Mouse (Mus musculus): Measurements from ENCODE around the gene Cmip. TPM values are rescaled to one million over a fixed set of nuclear protein-coding genes. Genes with fewer than 3 reads are reported as not detected.

The Cmip gene
- total RNA-seq, 2 experiments from 2014 or later: 288 to 289 TPM

- DNase-seq (ENCODE audit: extremely low spot score in 1 of 2, low spot score in 1 of 2): no peak
Observed at GRCm38 (mm10) chr8:117446344-117446997, 189.6 kb downstream of the Cmip start.

- peak in 1 of 2 experiments; percentile 32 for DNase-seq (ENCODE audit: extremely low spot score in 1 of 2, low spot score in 1 of 2)
Observed at GRCm38 (mm10) chr8:117451072-117451471, 194.2 kb downstream of the Cmip start.

GRCm38 (mm10) chr8:117453974-117454373 is 197.1 kb downstream of the Cmip start:
- no peak for DNase-seq (ENCODE audit: extremely low spot score in 1 of 2, low spot score in 1 of 2)

- no peak for DNase-seq (ENCODE audit: extremely low spot score in 1 of 2, low spot score in 1 of 2)
Observed at GRCm38 (mm10) chr8:117454516-117455116, 197.8 kb downstream of the Cmip start.

- no peak for DNase-seq (ENCODE audit: extremely low spot score in 1 of 2, low spot score in 1 of 2)
Observed at GRCm38 (mm10) chr8:117455701-117456100, 198.8 kb downstream of the Cmip start.

- no peak for DNase-seq (ENCODE audit: extremely low spot score in 1 of 2, low spot score in 1 of 2)
Observed at GRCm38 (mm10) chr8:117458440-117458839, 201.6 kb downstream of the Cmip start.

- no peak for DNase-seq (ENCODE audit: extremely low spot score in 1 of 2, low spot score in 1 of 2)
Observed at GRCm38 (mm10) chr8:117462701-117463284, 205.9 kb downstream of the Cmip start.

DNA sequence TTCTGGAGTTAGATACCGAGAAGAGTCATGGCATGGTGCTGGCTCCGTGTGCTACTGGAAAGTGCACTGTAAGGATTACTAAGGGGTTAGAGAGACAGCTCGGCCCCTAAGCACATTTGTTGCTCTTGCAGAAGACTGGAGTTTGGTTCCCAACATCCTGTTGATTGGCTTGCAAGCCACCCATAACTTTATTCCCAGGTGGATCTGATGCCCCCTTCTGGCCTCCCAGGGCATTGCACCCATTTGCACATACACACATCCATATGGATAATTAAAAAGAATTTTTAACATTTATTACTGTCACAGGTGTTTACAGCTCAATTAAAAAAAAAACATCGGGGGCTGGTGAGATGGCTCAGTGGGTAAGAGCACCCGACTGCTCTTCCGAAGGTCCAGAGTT is 207.7 kb downstream of the Cmip start:
- DNase-seq (ENCODE audit: extremely low spot score in 1 of 2, low spot score in 1 of 2): peak in 1 of 2 experiments; percentile 42

- peak in 1 of 2 experiments; percentile 59 for DNase-seq (ENCODE audit: extremely low spot score in 1 of 2, low spot score in 1 of 2)
Observed at GRCm38 (mm10) chr8:117465250-117465649, 208.4 kb downstream of the Cmip start.

DNA sequence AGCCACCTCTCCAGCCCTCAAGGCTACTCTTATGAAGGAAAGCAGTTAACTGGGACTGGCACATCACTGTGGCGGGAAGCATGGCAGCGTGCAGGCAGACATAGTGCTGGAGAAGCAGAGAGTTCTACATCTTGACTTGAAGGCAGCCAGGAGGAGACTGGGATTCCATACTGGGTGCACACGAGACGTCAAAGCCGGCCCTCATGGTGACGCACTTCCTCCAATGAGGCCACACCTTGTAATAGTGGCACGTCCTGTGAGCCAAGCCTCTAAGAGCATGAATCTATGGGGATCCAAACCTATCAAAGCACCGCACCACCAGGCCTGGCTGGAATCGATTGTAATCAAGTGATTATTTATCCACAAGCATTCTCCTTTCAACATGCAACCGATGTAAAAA is 210.6 kb downstream of the Cmip start:
- no peak for DNase-seq (ENCODE audit: extremely low spot score in 1 of 2, low spot score in 1 of 2)

DNA sequence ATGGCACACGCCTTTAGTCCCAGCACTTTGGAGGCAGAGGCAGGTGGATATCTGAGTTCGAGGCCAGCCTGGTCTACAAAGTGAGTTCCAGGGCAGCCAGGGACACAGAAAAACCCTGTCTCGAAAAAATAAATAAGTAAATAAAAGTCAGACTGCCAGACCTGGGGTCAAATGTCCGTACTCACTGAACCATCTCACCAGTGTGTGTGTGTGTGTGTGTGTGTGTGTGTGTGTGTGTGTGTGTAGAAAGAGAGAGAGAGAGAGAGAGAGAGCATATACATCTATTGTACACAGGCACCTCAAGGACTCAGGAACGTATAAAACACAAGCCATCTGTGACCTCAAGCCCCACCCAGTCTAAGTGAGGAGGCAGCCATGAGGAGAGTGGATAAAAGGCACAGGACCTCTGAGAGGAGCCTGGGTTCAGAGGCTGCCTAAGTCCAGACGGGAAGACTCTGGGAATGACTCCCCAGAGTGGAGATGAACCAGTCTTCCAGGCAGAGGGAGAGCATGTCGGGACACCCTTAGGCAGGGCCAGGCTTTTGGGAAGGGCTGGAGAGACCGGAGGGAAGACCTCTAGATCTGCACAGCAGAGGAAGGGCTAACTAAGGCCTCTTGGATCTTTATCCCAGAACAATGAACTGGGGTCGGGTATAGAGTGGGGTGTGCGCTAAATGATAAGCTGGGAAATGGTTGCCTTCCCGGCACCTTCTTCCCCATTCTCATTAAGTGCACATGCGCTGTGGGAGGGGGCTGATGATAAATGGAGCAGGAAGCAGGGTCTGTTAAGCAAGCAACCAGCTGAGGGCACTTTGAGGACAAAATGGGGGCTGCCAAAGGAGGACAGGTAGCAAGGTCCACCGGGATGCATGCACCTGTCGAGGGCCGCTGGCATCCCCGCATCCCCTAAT is 212.8 kb downstream of the Cmip start:
- no peak for DNase-seq (ENCODE audit: extremely low spot score in 1 of 2, low spot score in 1 of 2)

DNA sequence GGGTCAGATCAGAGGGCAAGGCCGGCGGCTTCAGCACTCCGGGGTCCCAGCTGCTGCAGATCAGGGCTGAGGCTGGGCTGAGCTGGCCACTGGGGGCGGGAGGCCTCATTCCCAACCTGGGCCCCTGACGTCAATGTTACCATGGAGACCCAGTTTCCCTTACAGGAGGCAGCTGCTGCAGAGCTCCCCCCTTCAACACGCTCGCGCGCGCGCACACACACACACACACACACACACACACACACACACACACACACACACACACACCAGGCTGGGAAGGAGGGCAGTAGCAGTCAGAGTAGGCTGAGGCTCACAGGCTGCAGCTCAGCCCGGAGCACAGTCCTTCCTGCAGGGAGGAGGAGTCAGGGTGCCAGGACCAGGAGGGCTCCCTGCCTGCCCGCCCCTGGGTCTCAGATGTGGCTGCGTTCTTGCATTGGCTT is 213.5 kb downstream of the Cmip start:
- DNase-seq (ENCODE audit: extremely low spot score in 1 of 2, low spot score in 1 of 2): peak; percentile 67 to 69

GRCm38 (mm10) chr8:117471174-117471573 is 214.3 kb downstream of the Cmip start:
- DNase-seq (ENCODE audit: extremely low spot score in 1 of 2, low spot score in 1 of 2): peak; percentile 66 to 89

DNA sequence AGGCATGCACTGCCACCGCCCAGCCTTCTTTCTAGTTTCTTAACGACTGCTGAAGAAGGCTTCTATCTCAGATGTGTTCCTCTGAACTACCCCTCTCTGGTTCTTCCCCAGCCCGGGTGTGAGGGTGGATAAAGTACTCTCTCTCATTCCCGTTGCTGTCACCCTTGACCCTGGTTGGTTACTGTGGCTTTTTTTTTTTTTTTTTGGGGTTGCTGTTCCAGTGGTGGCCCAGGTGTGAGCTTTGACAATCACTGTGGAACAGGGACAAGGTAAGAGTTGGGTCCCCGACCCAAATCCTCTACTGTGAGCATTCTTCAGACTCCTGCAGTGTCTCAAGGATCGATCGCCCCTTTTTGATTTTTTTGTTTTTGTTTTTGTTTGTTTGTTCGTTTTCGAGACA is 214.8 kb downstream of the Cmip start:
- DNase-seq (ENCODE audit: extremely low spot score in 1 of 2, low spot score in 1 of 2): no peak

DNA sequence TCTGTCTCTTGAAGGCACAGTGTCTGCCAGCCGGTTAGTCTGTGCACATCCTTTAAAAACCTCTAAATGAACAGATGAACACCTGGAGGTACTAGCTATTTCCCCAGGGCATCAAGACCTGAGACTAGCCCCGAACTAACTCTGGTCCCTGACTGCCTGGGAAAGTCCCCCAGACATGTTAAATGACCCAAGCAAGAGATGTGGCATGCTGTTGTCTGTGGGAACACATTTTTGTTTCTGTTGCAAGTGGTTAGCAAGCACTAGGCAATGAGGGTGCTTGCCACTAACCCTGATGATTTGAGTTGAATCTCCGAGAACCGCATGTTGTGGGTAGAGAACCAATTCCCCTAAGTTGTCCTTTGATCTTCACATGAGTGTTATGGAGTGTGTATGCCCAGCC is 215.5 kb downstream of the Cmip start:
- DNase-seq (ENCODE audit: extremely low spot score in 1 of 2, low spot score in 1 of 2): no peak

DNA sequence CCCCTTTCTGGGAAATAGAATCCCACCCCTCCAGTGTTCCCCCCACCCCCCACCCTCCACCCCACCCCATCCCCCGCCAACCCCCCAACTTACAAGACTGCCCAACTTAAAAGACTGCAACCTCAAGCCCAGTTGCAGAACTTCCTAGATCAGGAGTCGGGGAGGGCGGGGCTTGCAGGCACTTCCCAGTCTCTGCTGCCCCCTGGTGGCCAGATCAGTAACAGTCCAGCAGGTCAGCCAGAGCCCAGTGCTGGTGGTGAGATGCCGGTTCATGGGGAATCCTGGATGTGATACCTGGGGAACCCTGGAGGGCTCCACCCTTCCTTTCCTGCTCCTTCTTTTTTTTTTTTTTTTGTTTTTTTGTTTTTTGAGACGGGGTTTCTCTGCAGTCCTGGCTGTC is 218.1 kb downstream of the Cmip start:
- peak; percentile 87 to 98 for DNase-seq (ENCODE audit: extremely low spot score in 1 of 2, low spot score in 1 of 2)

DNA sequence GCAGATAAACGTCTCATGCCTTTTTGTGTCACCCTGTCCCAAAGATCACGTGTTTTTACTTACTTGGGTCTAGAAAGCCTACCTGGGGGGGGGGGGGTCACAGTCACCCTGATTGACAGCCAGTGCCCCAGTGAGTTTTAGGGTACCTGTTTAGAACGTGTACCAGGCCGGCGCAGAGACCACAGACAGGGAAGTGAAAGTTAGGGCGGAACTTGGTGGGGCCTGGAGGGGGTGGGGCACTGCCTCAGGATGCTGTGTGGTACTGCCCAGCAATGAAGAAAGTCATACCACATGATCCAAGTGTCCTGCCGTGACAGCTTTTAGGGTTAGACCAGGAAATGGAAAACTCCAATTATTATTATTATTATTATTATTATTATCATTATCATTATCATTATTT is 219.0 kb downstream of the Cmip start:
- no peak for DNase-seq (ENCODE audit: extremely low spot score in 1 of 2, low spot score in 1 of 2)

- no peak for DNase-seq (ENCODE audit: extremely low spot score in 1 of 2, low spot score in 1 of 2)
Observed at GRCm38 (mm10) chr8:117478082-117478481, 221.2 kb downstream of the Cmip start.

DNA sequence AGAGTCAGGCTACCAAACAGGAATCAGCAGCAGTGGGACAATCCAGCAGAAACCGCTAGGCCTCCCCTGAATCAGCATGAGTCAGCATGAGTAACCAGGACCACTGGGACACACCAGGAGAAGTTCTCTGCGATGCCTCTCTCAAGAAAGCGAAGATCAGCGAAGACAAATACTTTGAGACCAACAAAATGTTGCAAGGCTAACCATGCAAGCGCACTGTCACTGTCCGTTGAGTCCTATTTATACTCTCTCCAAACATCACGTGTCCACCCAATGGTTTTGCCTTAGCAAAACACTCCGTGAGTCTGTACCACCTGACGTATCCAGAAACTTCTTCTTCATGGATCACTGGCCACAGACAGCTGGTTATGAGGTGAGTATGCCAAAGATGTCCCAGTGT is 223.1 kb downstream of the Cmip start:
- no peak for DNase-seq (ENCODE audit: extremely low spot score in 1 of 2, low spot score in 1 of 2)

- DNase-seq (ENCODE audit: extremely low spot score in 1 of 2, low spot score in 1 of 2): no peak
Observed at GRCm38 (mm10) chr8:117480516-117480915, 223.7 kb downstream of the Cmip start.

GRCm38 (mm10) chr8:117481830-117482229 is 225.0 kb downstream of the Cmip start:
- no peak for DNase-seq (ENCODE audit: extremely low spot score in 1 of 2, low spot score in 1 of 2)

Measured in layer of hippocampus, postnatal 25 days (tissue).